Mouse (Mus musculus) embryo, embryonic 11.5 days (tissue): ENCODE measurements around the gene Prph.

Experiments
- DNase-seq: peaks from one replicate; pipeline ENCODE4 v3.0.0-alpha.2; 2012; ENCODE audit warnings: low read depth, low spot score

The Prph gene

DNA sequence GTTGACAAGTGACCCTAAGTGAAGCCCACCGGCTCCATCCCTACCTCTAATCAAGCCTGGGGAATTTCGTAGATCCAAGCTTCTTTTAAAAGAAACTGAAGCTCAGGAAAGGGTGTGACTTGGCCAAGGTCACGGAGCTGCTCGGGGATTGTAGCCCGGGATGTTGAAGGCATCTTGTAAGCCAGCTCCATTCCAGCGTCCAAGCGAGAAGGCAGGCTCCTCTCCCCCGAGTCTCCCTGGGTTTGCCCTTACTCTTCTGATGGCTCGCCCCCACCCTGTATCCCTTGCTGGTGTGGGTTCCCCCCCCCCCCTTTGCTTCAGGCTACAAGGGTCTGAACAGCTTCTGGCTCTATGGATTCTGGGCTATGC lies 43.5 kb downstream of the Prph start:
- no peak for DNase-seq

DNA sequence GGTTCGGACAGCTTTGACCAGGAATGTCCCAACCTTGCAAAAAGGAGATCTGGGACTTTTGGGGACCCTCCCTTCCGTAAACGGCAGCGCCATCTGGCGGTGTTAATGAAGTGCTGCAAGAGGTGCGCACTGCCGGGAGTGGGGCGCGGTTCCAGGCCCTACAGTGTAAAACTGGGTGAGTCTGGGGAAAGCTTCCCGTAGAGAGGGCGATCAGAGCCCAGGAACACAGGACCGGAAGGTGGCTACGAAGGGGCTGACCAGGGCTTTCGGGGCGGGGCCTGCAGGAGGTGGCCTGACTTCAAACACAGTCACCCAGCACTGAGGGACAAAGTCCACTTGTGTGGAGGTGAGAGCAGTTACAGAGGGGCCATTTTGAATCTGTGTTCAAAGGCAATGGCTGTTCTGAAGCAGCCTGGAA lies 44.2 kb downstream of the Prph start:
- DNase-seq, result no peak

DNA sequence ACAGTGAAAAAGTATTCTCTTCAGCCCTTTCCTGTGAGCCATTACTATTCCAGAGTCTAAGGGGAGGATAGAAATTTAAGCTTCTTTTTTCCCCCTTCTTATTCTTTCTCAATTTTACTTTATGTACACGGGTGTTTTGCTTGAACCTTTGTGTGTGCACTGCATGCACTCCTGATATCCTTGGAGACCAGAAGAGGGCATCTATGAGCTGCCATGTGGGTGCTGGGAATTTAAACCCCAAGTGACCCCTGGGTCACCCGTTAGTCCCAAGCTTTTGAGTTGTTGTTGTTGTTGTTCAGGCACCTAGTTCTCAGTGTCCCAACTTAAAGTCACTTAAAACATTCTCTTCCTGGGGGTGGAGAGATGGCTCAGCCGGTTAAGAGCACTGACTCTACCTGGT lies 45.0 kb downstream of the Prph start:
- no peak for DNase-seq

GRCm38 (mm10) chr15:99105238-99105637 lies 50.3 kb downstream of the Prph start:
- DNase-seq, result no peak

DNA sequence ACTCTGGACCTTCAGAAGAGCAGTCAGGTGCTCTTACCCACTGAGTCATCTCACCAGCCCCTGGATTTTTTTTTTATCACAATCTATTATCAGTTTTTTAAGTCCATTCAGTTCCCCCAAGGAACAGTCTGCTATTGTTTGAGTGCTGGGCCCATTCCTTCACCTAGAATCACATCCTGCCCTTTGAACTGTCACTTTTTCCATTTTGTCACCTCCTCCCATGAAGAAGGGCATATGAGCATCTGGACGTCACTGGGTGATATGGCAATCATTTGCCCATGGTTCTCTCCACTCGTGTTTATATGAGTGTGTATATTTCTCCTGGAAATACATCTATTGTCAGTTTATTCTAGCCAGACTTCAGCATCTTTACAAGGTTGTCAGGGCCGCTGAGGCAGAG lies 52.9 kb downstream of the Prph start:
- no peak for DNase-seq
